Mouse (Mus musculus): ENCODE data around the gene Dlat. TPM values are rescaled to one million over a fixed set of nuclear protein-coding genes. Genes with fewer than 3 reads are reported as not detected.
A peak's percentile ranks its signal among the peaks of the same experiment; 100 is the strongest.

Gene Dlat
- total and polyA plus RNA-seq, 2 experiments from 2014 or later = 52.7 to 67.1 TPM

DNA sequence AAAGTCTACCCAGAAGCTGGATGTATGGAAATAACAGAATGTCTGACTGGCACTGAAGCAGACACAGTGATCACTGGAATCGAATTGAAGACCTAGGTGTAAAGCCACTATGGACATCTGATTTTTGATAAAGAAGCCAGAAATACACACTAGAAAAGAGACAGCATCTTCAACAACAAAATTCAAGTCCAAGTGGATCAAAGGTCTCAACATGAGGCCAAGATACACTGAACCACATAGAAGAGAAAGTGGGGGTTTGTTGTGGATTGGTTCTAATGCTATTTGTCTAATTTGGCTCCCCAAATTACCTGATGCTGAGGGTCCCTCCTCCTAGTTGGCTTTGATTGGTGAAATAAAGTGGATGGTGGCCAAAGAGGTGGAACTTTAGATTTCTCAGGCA is 19.8 kb upstream of the Dlat start:
- ATAC-seq (no peak), DNase-seq (no peak)
- H3K4me2 ChIP-seq (ENCODE audit: low read depth) = no peak overlapping the region
- H3K36me3 ChIP-seq (ENCODE audit: insufficient read depth) = peaks cover 70% of the 10 kb centered on the region
- H3K27me3 ChIP-seq (ENCODE audit: insufficient read depth, low read length) = no peaks in the 10 kb centered on the region
- no peak overlapping the region for H3K9ac ChIP-seq
- no peak overlapping the region for H3K27ac ChIP-seq (ENCODE audit: low read depth, low read length)
- TF ChIP-seq CTCF (IDR thresholded peaks at IDR 0.05; ENCODE audit: low read depth) = no peak
- H3K4me3 ChIP-seq (ENCODE audit: low read depth, low read length) = no peak overlapping the region
- no peaks in the 10 kb centered on the region for H3K4me1 ChIP-seq (ENCODE audit: insufficient read depth)
- 96% methylated on average over 1 of the region's 1 CpGs for WGBS
- H3K9me3 ChIP-seq (ENCODE audit: low read length) = no peaks in the 10 kb centered on the region

DNA sequence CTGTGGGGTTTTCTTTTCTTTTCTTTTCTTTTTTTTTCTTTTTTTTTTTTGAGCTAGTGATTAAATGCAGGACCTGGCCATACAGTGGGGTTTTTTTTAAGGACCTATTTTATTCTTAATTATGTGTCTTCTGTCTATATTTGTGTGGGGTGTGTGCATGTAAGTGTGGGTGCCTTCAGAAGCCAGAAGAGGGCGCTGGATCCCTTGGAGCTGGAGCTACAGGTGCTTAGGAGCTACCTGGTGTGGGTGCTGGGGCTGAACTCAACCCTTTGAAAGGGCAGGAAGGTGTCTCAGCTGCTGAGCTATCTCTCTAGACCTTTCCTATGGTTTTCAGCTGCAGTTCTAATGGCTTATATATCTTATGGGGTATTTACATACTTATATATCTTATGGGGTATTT is 15.2 kb upstream of the Dlat start:
- Histone ChIP-seq H3K4me1 (ENCODE audit: insufficient read depth) (no peaks in the 10 kb centered on the region), H3K4me3 (ENCODE audit: low read depth, low read length) (no peak overlapping the region), H3K27me3 (ENCODE audit: insufficient read depth, low read length) (no peaks in the 10 kb centered on the region), H3K36me3 (ENCODE audit: insufficient read depth) (peaks cover 26% of the 10 kb centered on the region), H3K27ac (ENCODE audit: low read depth, low read length) (no peak overlapping the region), H3K9ac (no peak overlapping the region), H3K4me2 (ENCODE audit: low read depth) (no peak overlapping the region), H3K9me3 (ENCODE audit: low read length) (no peaks in the 10 kb centered on the region)
- ATAC-seq (no peak), DNase-seq (no peak)
- no peak for TF ChIP-seq CTCF (IDR thresholded peaks at IDR 0.05; ENCODE audit: low read depth)
- 19% methylated on average over 1 of the region's 1 CpGs for WGBS

DNA sequence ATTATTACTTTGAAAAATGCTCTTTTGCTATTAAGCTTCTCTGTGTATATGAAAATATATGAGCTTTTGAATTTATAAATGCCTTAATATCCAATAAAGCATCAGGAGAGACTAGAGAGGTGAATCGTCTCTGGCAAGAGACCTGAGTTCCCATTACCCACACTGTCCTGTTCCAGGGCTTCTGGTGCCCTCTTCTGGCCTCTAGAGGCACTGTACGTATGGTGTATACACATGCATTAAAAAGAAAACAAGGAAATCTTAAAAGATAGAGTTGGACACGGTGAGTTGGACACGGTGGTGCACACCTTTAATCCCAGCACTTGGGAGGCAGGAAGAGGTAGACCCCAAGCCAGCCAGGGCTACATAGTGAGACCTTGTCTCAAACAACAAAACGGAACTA is 11.1 kb upstream of the Dlat start:
- Histone ChIP-seq H3K4me1 (ENCODE audit: insufficient read depth) (no peaks in the 10 kb centered on the region), H3K4me3 (ENCODE audit: low read depth, low read length) (no peak overlapping the region), H3K9ac (no peak overlapping the region), H3K9me3 (ENCODE audit: low read length) (no peaks in the 10 kb centered on the region), H3K27ac (ENCODE audit: low read depth, low read length) (no peak overlapping the region), H3K4me2 (ENCODE audit: low read depth) (no peak overlapping the region), H3K27me3 (ENCODE audit: insufficient read depth, low read length) (no peaks in the 10 kb centered on the region), H3K36me3 (ENCODE audit: insufficient read depth) (peaks cover 17% of the 10 kb centered on the region)
- peak; percentile 74 for TF ChIP-seq CTCF (IDR thresholded peaks at IDR 0.05; ENCODE audit: low read depth)
- peak; percentile 78 for ATAC-seq
- DNase-seq = peak; percentile 49
- 28% methylated on average over 5 of the region's 5 CpGs for WGBS

DNA sequence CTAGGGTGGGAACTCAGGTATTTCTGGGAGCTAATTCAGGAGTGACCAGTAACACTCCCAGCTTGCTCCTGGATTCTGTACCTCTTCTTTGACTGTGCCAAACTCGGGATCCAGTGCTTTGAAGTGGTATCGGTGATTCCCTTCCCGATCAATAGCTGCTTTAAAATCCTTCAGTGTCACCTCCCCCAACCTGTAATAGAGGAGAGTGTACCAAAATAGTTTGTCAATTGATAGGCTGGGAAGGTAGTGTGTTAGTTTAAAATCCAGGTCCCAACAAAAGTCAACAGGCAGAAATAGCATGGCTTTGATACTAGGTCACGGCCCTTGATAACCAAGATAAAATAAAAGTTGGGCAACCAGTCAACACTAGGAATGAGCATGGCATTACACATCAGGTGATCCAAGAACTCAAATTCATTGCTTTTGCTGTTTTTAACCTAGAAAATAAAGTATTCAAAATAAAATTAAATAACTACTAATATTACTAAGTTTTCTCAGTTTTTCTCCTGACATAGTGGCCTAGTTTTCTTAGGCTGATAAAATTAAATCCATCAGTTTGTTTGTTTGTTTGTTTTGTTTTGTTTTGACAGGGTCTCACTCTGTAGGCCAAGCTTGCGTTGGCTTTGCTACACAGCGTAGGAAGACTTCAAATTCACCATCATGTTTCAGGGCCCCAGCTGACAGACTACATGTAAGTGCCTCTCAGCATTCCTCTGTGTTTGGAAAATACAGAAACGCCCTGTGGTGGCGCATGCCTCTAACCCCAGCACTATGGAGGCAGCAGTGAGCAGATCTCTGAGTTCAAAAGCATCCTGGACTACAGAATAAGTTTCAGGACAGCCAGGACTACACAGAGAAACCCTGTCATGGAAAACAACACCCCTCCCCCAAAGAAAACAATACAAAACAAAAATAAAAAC is 8.3 kb upstream of the Dlat start:
- Histone ChIP-seq H3K4me1 (ENCODE audit: insufficient read depth) (no peaks in the 10 kb centered on the region), H3K27ac (ENCODE audit: low read depth, low read length) (no peak overlapping the region), H3K4me3 (ENCODE audit: low read depth, low read length) (no peak overlapping the region), H3K36me3 (ENCODE audit: insufficient read depth) (peaks cover 26% of the 10 kb centered on the region), H3K9me3 (ENCODE audit: low read length) (no peaks in the 10 kb centered on the region), H3K9ac (no peak overlapping the region), H3K4me2 (ENCODE audit: low read depth) (no peak overlapping the region), H3K27me3 (ENCODE audit: insufficient read depth, low read length) (no peaks in the 10 kb centered on the region)
- no peak for TF ChIP-seq CTCF (IDR thresholded peaks at IDR 0.05; ENCODE audit: low read depth)
- no peak for ATAC-seq
- DNase-seq = no peak
- 79% methylated on average over 8 of the region's 8 CpGs for WGBS

DNA sequence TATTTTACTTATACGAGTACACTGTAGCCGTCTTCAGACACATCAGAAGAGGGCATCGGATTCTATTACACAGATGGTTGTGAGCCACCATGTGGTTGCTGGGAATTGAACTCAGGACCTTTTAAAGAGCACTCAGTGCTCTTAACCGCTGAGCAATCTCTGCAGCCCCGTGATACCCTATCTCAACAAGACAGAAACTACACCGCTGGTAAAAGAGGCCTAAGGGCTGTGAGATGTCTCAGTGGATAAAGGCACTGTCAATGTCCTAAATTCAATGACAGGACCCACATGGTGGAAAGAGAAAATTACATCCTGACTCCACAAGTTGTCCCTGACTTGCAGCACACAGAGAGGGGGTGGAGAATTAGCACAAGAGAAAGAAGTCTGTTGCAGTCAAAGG is 6.9 kb upstream of the Dlat start:
- no peak for ATAC-seq
- Histone ChIP-seq H3K4me3 (ENCODE audit: low read depth, low read length) (no peak overlapping the region), H3K9ac (no peak overlapping the region), H3K4me2 (ENCODE audit: low read depth) (no peak overlapping the region), H3K36me3 (ENCODE audit: insufficient read depth) (peaks cover 26% of the 10 kb centered on the region), H3K4me1 (ENCODE audit: insufficient read depth) (no peaks in the 10 kb centered on the region), H3K9me3 (ENCODE audit: low read length) (no peaks in the 10 kb centered on the region), H3K27me3 (ENCODE audit: insufficient read depth, low read length) (no peaks in the 10 kb centered on the region), H3K27ac (ENCODE audit: low read depth, low read length) (no peak overlapping the region)
- TF ChIP-seq CTCF (IDR thresholded peaks at IDR 0.05; ENCODE audit: low read depth) = no peak
- no peak for DNase-seq
- WGBS = 86% methylated on average over 6 of the region's 6 CpGs

DNA sequence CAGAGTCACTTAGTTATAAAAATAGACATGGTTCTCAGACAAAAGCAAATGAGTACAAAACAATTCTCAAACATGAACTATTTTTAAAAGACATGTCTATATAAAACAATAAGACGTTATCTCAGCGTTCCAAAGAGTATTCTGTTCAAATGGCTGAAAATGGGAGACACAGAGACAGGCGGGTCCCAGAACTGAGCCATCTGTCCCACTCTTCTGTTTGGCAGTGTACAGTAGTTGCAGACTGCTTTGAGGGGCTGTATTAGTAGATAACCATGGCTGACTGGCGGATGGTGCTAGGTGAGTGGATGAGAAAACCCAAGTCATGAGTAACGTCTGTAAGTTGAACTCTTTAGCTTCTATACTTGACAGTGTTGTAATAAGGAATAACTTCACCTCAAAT is 5.2 kb upstream of the Dlat start:
- peaks cover 26% of the 10 kb centered on the region for H3K36me3 ChIP-seq (ENCODE audit: insufficient read depth)
- no peaks in the 10 kb centered on the region for H3K9me3 ChIP-seq (ENCODE audit: low read length)
- TF ChIP-seq CTCF (IDR thresholded peaks at IDR 0.05; ENCODE audit: low read depth) = no peak
- H3K27me3 ChIP-seq (ENCODE audit: insufficient read depth, low read length) = no peaks in the 10 kb centered on the region
- H3K4me3 ChIP-seq (ENCODE audit: low read depth, low read length) = no peak overlapping the region
- ATAC-seq (no peak; the same call in 1 of the 2 replicates), DNase-seq (peak; percentile 6)
- H3K4me1 ChIP-seq (ENCODE audit: insufficient read depth) = no peaks in the 10 kb centered on the region
- H3K27ac ChIP-seq (ENCODE audit: low read depth, low read length) = no peak overlapping the region
- WGBS = 71% methylated on average over 5 of the region's 5 CpGs
- no peak overlapping the region for H3K9ac ChIP-seq
- no peak overlapping the region for H3K4me2 ChIP-seq (ENCODE audit: low read depth)

DNA sequence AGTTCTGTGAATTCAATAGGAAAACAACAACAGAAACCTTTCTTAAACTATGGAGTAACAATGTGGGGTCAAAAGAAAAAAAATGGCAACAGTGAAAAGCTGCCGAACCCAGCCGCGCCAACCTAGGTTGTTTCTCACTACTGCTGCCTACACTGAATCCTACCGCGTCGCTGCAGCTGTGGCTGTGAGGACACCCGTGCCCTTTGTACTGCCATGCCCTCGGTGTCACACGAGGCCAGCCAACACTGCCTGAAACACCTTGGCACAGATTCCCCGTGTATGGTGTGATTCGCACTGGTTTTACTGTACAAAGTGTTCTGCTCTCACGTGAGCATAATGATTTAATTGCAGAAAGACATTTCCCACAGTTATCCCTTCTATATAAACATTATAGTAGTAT is 851 bp upstream of the Dlat start:
- no peaks in the 10 kb centered on the region; the same call in 1 of the 2 replicates for H3K4me1 ChIP-seq (ENCODE audit: insufficient read depth)
- no peak overlapping the region for H3K27ac ChIP-seq (ENCODE audit: low read depth, low read length)
- H3K9ac ChIP-seq = peak overlapping the region; percentile 85; the same call in 1 of the 2 replicates
- DNase-seq = peak; percentile 16
- ATAC-seq = no peak
- H3K4me2 ChIP-seq (ENCODE audit: low read depth) = peak overlapping the region; percentile 76
- WGBS = 13% methylated on average over 12 of the region's 12 CpGs
- H3K4me3 ChIP-seq (ENCODE audit: low read depth, low read length) = peak overlapping the region; percentile 76
- H3K9me3 ChIP-seq (ENCODE audit: low read length) = no peaks in the 10 kb centered on the region
- H3K27me3 ChIP-seq (ENCODE audit: insufficient read depth, low read length) = no peaks in the 10 kb centered on the region
- no peak for TF ChIP-seq CTCF (IDR thresholded peaks at IDR 0.05; ENCODE audit: low read depth)
- H3K36me3 ChIP-seq (ENCODE audit: insufficient read depth) = peaks cover 10% of the 10 kb centered on the region
